Mouse (Mus musculus): ENCODE data around the gene Sytl1.

Gene Sytl1

DNA sequence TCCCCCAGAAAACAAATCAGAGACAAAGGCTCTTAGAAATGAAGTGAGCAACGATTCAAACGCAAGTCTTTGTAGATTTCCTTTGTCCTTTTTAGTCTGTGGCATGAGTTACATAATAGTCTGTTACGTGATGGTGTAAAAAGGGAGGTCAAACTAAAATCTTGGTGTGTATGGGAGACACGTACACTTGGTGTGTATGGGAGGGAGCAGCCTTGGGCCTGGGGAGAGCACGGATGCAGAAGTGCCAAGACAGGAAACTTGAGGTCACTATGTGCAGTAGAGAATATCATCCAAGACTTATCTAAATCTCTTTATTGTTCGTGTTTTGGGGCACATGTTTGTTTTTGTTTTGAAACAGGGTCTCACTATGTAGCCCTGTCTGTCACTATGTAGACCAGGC is 15.2 kb upstream of the Sytl1 start:
- no peak for DNase-seq

DNA sequence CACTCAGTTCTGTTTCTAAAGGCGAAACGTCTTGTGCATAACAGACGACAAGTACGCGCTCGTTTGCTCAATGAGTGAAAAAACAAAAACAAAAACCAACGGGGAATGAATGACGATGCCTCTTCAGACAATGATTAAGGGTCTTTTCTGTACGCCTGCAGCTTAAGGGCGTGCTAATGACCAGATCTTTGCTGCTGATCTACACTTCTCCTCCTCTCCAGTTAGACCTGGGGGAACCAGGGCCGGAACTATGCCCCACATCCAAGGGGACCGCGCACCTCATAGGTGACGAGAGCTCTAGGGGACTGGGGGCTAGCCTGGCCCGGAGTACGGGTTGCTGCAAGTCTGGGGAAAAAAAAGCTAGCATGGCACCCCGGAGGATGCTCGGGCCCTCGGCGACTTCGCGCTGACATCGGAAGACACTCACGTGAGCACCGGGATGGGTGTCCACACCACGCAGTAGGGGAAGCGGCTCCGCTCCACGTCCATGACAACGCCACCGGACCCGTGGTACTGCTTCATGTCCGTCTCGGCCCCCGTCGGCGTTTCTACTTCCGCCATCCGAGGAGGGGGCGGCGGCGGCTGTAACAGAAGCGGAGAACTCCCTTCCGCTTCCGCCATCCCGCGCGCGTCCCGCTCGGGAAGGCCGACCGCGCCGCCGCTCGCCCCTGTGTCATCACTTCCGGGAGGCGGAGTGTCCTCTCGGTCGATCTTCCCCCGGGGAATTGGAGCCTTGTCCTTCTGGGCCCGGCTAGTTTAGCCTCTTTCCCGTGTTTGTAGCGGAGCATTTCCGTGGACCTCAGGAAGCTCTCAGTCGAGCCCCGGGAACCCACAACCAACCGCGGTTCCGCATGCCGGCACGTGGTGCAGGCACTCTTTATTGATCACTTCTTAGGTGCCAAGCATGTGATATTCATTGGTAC is 14.5 kb upstream of the Sytl1 start, which contains the start of gene Tmem222:
Tmem222 (minus strand) TSS at position 689 of the 923 bp plus-strand sequence.
- peak; percentile 100 for DNase-seq

DNA sequence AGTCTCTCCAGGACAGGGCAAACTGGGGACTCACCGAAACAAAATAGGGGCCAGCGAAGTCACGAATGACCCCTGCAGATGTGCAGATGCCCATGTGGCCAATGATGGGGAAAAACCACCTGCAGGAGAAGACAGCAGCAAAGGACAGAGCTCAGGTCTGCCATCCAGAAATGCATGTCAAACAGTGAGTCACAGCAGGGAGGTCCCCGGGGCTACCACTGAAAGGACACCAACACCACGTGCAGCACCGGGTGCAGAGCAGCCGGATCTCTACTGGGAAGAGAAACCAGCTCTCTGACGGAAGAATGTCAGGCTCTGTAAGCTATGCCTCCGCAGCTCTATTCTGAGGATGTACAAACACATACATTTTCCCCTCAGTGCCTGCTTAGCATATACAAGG is 8.0 kb upstream of the Sytl1 start:
- no peak for DNase-seq

DNA sequence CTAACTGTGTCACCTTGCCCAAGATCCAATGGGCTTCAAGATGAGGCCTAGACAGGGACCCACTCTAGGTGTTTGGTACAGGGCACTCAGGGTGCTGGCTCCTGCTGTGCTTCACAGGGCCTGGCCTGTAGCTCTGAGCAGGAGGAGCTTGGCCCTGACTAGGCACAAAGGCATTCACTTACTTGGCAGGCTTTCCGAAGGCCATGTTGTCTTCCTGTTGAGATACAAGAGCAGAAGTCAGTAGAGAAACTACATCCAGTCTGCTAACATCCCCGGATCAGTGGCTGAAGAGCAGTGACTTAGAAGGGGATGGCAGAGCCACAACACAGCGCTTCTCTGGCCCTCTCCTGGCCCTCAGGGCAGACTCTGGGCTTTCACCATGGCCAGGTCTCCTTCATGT is 6.7 kb upstream of the Sytl1 start:
- DNase-seq: peak; percentile 97

DNA sequence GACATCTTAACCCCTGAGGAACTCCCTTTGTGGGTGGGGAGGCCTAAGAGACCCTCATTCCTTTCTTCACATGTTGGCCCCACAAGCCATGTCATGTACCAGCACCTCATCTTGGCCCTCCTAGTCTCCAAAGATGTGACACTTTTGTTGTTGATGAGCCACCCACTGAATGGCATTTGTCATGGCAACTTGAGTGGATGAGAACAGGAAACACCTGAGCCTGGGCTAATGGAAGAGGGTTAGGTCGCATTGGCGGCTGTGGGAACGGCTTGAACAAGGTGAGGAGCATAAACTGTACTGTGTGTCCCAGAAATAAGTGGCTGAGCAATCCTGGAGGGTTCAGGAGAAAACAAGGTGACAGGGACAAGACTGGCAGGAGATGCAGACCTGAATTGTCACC is 6.0 kb upstream of the Sytl1 start:
- DNase-seq: peak; percentile 91

DNA sequence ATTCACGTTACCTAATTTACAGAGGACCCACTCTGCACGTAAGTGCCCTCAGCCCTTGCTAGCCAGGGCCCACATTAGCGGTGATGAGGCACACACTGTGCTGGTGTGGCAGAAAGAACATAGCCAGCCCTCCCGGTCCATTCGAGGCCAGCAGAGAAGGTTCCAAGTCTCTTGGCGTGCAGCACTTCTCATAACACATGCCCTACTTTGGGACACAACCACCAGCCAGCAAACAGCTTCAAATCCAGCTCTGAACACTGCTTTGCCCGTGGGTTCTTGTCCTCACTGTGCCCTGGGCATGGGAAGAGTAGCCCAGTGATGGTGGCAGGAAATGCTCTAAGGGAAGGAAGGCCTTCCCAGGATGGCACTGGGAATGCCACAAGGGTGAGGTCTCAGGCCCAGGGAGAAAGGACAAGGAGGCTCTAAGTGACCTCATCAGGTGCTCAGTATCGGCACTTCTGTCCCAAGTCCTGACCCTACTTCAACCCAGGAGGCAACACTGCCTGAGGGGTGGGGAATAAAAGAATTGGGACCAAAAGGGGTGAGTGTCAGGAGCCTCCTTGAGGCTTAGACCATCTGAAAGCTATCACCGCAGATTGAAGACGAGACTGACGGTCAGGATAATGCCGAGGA is 3.5 kb upstream of the Sytl1 start:
- peak; percentile 95 for DNase-seq

DNA sequence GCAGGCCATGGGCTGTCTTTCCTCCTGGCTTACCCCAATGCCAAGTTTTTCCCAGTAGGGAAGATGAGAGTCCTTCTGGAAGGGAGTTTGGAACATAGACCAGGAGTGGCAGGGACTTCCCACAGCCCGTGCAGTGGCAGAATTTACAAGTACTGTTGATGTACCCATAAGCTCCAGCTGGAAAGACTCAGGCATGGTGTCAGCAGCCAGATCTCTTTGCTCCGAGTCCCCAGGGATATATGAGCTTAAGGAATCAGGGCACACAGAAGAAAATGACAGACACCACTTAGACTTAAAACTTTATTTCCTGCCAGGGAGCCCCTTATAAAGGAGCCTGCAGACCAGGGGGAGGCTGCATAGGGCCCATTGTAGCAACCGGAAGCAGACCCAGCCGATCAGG is 2.8 kb upstream of the Sytl1 start:
- DNase-seq: peak; percentile 96

DNA sequence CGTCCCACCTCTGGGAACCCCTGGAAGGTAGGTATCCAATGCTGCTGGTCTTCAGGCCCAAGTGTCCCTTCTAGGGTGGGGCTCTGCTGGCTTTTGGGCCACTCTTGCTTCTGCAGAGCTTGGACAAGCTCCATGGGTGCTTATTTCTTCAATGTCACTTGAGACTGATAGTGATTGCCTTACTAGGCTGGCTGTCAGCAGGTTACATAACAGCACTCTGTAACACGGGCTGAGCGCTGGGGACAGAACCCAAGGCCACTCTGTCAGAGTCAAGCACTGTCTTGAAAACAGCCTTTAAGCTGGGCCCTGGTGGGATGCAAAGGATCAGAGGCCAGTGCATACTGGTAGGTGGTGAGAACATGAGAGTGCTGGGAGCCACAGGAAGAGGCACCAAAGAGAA is 2.4 kb upstream of the Sytl1 start:
- DNase-seq: peak; percentile 96

DNA sequence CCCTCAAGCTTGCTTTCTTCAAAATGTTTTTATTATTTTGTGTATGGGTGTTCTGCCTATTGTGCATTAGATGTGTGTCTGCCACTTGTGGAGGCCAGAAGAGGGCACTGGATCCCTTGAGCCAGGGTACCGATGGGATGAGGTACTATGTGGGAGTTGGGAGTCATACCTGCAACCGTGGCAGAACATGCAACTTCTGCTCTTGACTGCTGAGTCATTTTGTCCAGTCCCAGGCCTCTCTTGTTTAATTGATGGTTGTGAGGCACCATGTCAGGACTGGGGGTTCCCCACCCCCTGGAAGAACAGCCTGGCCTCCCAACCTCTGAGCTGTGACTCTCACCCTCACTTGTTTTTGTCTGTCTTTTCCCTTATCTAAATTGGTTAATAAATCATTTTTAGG is 1.6 kb upstream of the Sytl1 start:
- no peak for DNase-seq

DNA sequence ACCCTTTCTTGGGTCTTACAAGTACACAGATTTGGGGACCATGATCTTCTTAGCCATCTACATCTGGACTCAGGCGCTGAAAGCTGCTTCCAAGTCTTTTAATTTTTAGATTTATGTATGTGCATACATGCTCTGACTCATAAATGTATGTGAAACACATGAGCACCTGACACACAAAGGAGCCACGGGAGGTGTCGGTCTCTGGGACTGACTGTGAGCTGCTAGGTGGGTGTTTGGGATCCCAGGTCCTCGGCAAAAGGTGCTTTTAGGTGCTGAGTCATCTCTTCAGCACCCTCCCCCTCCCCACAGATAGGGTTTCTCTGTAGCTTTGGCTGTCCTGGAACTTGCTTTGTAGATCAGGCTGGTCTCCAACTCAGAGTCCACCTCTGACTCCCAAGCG is 843 bp upstream of the Sytl1 start:
- no peak for DNase-seq

DNA sequence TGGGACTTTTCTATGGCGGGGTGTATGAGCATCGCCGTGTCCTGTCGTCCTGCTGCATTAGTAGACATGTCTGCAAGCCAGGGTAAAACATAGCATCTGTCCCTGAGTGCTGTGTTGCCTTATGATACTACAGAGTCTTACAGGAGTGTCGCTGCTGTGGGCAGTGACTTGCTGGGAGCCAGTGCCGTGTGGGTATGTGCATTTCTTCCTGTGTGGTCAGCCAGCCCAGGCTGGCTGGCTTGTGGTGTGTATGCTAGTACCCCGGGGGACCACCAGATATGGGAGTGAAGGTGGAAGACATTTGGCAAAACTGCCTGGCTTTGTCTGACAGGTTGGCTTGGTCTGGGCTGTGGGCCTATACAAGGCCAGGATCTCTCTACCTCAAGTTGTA is 543 bp downstream of the Sytl1 start:
- no peak for DNase-seq

DNA sequence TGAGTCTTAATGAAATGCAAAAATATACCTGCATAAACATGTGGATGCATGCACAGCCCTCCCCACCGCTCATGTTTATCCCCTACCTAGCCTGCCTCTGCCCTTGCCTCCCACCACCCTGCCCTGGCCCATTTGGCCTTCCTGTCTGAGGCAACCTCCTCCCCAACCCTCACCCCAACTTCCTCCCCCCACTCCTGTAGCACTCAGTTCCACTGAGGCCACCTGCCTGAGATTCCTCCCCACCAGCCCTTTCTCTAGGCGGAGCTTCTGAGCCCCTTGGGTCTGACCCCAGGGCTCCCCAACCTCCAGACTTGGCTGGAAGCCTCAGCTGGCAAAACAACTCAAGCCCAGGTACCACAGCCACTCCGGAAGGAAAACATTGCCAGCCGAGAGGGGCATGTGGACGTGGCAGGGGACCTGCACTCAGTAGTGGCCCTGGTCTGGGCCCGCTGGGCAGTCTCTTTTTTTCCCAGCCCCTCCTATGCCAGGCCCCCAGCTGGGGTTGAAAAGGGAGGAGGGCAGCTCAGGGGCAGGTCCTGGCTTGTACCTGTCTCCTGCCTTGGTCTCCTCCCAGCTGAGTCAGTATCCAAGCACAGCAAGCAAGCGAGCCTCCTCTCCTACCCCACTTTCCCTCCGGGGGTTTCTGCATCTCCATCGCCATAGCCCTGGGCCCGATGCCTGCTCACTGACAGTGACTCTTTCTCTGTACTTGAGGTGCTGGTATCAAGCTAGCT is 1.1 kb downstream of the Sytl1 start:
- no peak for DNase-seq

DNA sequence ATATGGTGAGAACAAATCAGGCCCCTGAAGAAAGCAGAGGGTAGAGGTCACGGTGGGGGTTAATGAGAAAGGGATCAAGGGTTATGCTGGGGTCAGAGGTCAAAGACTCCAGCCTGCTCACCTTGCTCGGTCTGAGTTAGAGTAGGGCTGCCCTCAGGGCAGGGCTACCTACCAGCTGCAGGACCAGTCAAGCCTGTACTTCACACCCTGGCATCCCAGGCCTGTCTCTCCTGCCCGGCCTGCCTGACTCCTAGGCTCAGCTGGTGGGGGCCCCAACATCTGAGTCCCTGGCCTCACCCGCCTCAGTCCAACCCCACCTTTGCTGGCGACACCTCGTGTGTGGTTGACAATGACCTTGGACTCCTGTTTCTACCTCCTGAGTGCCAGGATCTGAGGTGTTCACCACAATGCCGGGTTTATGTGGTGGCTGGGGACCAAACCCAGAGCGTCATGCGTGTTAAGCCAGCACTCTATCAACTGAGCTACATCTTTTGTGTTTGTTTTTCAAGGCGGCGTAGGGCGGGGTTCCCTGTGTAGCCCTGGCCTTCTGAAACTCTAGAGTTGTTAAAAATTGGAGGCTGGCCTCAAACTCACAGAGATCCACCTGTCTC is 5.0 kb downstream of the Sytl1 start:
- DNase-seq: no peak

DNA sequence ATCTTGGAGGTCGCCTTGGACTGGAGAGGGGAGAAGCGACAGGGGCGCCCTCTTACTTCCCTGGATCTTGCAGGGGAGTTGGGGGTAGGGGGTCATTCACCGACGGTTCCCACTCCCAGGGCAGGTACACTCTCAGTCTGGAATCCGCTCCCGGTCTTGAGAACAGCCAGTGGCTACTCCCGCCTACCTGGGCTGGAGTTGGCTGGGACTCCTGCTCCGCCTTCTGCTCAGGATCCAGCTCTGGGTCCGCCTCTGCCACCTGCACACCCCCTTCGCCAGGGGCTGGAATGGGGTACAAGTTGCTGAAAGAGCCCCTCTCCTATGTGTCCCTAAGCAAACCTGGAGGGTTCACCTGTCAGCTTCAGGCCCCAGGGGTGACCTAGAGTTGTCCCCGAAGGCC is 5.7 kb downstream of the Sytl1 start:
- DNase-seq: no peak

DNA sequence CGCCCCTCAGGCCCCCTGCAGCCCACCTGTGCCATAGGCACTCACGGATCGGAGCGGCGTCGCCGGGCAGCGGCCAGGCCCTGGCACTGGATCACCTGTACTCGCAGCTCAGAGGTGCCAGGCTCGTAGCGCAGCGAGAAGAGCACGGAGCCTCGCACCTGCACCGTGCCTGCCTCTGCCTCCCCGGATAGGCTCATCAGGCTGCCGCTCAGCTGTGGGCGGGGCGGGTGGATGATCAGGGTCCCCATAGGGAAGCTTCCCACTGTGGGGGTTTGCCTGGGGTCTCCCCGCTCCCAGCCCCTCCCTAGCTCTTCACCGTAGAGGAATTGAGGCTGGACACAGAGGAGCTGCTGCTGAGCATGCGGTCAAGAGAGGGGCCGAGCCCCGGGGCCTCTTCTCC is 6.1 kb downstream of the Sytl1 start:
- no peak for DNase-seq

DNA sequence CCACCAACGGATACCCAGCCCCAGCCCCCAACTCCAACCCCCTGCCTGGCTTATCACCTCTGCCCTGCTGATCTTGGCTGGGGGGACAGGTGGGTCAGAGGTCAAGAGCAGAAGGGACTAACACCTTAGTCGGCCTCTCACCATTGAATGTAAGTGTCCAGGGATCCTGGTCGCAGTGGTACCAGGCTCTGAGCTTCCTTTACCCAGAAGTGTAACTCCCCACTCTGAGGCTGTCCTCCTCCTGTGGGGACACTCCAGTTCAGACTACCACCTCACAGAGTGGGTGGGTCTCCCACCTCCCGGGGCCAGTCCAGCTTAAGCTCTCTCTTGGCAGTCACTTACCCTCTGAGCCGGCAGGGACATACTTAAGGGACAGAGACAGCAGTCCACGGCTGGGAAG is 7.5 kb downstream of the Sytl1 start:
- DNase-seq: peak; percentile 88

DNA sequence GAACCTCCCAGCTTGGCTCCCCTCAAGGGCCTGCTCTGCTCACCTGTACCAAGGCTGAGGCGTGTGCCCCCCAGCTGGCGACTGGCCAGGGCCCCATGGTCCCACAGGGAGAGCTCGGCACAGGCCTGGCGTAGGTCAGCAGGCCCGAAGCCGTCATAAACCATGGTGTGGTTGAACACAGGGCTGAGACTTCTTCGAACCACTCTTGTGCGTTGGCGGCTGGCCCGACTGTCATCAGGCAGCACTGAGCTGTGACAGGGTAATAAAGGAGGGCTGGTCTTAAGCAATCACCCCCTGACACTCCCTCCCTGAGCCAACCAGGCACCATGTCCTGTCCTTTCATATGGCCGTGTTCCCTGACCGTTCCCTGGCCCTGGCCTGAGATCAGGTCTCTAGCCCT is 9.5 kb downstream of the Sytl1 start:
- DNase-seq: no peak

DNA sequence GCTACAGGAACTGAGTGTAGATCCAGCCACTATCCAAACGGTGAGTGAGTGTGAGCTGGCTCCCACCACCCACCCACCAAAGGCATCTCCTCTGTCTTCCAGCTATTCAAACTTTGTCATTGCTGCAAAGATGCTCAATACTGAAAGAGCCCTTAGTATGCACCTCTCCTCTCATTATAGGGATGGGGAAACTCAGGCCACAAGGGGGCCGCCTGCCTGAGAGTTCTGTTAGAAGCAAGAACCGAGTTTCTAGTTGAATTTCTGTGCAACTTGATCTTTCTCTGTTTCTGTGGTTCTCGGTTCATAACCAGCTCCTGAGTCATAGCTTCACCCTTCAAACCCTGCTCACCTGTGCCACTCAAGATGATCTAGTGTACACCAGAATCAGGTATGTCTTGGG is 10.8 kb downstream of the Sytl1 start:
- no peak for DNase-seq

DNA sequence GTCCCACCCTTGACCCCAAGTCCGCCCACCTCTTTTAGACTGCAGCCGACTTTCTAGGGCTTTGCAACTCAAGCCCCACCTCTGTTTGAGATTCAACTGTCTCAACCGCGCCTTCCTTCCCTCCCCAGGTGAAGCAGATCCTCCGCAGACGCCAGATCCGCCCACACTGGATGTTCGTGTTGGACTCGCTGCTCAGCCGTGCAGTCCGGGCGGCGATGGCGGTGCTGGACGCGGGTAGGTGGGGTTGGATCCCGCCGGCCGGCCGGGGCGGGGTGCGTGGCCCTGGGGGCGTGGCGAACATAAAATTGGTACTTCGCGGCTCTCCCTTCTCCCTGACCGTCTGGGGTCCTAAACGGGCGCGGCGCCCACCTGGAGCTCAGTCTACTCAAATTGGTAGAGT is 11.7 kb downstream of the Sytl1 start:
- DNase-seq: peak; percentile 92

DNA sequence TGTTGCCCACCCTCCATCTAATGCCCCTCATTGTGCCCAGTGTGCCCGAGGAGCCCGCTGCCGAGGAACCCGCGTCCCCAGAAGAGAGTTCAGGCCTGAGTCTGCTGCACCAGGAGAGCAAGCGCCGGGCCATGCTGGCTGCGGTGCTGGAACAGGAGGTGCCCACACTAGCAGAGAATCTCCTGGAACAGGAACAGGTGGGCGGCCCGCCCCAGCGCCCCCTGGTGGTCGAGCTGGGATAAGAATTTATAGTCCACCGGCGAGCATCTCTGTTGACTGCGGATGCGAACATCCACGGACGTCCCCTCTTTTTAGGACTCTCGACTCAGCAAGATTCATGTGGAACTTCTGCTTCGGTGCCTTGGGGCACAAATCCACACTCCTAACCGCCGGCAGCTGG is 12.3 kb downstream of the Sytl1 start:
- peak; percentile 96 for DNase-seq

DNA sequence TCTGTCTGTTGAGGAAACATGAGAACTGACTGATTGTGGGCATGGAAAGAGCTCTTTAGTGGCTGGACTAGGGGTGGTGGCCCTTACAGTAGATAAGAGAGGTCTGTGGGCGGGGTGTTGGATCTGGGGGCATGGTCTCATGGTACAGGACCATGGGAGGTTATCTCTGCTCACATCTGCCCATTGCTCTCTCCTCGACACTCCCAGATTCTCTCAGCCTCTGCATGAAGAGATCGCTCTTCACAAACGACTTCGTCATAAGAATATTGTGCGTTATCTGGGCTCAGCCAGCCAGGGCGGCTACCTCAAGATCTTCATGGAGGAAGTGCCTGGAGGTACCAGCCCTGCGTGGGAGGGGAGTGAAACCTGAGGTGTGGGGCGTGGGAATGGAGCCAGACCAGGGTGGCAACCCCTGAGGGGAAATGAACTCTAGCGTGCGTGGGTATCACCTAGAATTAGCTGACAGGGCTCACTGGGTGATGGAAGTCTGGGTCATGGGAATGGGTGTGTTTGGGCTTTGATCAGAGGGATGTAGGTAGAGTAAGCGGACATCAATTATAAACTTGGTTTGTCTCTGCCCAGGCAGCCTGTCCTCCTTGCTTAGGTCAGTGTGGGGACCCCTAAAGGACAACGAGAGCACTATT is 15.0 kb downstream of the Sytl1 start:
- DNase-seq: peak; percentile 93

DNA sequence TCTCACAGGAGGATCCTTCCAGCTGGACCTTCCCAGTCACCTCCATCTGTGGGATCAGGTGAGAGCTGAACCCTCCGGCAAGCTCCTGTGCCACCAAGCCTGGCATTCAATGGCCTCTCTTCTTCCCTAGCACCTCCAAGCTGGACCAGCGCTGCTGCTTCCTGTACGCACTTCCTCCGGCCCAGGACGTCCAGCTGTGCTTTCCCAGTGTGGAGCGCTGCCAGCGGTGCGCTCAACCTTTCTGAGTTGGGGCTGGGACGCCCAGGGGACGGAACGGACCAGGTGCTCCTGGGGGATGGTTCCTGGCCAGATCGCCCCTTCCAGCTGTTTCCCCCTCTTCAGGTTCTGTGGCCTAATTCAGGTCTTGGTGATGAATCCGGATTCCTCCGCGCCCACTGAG is 15.8 kb downstream of the Sytl1 start:
- peak; percentile 98 for DNase-seq

DNA sequence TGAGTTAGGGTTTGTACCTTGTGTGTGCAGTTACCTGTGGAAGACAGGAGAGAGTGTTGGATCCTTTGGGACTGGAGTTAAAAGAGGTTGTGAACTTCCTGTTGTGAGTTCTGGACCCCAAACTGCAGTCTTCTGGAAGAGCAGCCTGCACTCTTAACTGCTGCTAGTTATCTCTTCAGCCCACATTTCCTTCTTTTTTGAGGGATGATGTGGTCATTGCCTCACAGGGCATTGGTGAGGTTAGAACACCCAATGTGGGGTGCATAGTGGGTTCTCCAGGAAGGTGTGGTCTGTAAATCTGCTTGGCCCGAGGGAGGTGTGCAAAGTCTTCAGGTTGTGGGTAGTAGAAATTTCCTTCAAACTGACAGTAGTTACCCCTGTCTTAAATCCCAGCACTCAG is 18.6 kb downstream of the Sytl1 start:
- no peak for DNase-seq

All from heart, adult 11 months (tissue).